Mouse (Mus musculus) erythroid progenitor cell, adult 5-6 weeks (primary cell): Measurements from ENCODE around the gene Stk4. TPM values are rescaled to one million over a fixed set of nuclear protein-coding genes. Genes with fewer than 3 reads are reported as not detected.

Experiments
- ATAC-seq: replicated peaks from 2 replicates; pipeline ENCODE4 v1.8.0; 2016; ENCODE audit warnings: moderate number of reproducible peaks, mild to moderate bottlenecking, moderate TSS enrichment, inconsistent platforms; ENCODE audit not compliant: poor library complexity, low FRiP score, severe bottlenecking
- total RNA-seq, 2 experiments: library from RNA; stranded (forward) in 1 of 2; stranded (reverse) in 1 of 2; fragments of 150-400 nt in 1 of 2; fragments of 186-747, 209-891 nt in 1 of 2; gene quantifications; 2 replicates each; pipeline versions ENCODE4 v1.2.3 to v1.2.4; 2015 to 2017; ENCODE audit warnings: low replicate concordance in 2 of 2

Gene Stk4
- total RNA-seq, 2 experiments from 2014 or later = 40.8 to 62.5 TPM

DNA sequence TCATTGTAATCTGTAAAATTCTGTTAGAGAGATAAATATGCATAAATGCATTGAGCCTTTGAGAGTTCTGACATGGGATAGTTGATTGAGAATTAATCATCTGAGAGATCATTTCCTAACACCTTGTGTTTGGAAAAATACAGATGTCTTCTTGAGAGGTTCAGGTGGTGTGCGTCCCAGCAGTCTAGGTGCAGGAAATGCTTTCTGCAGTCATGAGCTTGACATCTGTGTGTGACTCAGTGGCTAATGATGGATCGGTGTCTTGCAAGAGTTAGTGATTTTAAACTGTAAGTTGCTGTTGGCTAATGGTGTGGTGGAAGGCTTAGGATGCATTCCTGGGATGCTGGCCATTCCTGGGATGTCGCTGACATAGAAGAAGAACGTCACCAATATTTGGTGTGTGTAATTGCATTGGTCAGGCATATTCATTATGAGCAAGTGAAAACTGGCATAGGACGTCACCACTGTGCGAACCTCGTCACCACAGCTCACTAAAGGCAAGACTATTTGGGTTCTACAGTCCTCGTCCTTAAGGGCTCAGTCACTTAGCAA lies 6.8 kb downstream of the Stk4 start:
- ATAC-seq = no peak

DNA sequence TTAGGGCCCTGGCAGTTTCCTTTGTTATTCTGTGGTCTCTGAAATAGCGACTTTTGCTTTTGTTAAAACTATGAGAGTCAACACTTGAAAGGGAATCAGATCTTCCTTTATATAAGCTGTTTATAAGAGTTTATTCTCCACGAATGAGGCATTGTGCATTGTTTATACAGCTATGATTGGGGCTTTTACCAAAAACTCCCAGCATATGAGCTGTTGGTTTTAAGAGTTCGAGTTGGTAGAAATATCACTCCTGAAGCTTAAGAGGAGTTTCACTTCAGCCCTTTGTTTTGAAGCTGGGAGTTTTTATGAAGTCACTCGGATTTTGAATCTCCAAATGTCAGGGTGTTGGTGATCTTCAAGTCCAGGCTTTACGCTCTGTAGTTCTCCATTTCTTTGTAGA lies 7.8 kb downstream of the Stk4 start:
- no peak for ATAC-seq

DNA sequence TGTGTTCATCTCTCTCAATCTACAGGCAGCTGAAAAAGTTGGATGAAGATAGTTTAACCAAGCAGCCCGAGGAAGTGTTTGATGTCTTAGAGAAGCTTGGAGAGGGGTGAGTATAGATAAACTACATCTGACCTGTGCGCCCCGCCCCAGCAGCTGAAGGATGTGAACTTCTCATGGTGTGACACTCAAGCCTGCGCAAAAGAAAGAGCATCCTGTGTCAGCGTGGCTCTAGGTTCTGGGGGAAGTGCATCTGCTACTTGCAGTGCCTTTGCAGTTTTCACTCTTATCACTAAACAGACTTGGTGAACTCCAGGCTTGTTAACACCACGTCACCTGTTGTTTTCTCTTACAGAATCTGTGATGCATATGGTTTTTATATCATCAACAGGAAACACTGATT lies 9.4 kb downstream of the Stk4 start:
- ATAC-seq = no peak

DNA sequence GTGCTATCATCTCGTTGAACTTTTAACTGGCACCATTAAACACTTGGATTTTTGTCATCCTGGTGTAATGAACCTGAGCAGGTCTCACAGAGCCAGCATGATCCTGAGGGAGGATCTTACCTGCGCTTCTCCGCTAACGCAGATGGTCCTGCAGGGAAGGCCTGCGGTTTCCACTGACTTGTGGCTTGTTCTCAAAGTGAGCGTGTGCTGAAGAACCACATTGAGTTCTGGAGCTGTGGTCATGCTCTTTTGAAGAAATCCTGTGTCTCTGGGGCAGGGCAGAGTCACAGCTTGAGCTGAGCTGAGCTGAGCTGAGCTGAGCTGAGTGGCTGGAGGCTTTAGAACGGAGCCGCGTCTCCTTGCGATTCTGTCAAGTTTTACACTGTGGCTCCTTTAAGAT lies 11.5 kb downstream of the Stk4 start:
- ATAC-seq = no peak

DNA sequence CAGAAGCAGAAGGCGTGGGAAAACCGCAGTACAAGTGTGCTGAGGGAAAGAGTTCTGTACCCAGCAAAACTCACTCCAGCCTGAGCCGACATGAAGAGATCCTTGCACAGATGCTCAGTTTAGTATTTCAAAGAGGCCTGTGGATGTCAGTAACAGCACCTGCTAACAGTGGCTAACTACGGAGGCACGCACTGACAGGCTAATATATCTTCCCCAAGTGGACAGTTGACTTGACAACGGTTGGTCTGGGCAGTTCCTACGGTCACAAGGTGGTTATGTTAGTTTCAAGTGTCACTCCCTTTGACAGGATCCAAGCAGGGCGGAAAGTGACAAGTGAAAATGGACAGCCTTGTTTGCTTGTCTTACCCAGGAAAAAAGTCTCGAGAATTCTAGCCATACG lies 12.1 kb downstream of the Stk4 start:
- no peak for ATAC-seq

DNA sequence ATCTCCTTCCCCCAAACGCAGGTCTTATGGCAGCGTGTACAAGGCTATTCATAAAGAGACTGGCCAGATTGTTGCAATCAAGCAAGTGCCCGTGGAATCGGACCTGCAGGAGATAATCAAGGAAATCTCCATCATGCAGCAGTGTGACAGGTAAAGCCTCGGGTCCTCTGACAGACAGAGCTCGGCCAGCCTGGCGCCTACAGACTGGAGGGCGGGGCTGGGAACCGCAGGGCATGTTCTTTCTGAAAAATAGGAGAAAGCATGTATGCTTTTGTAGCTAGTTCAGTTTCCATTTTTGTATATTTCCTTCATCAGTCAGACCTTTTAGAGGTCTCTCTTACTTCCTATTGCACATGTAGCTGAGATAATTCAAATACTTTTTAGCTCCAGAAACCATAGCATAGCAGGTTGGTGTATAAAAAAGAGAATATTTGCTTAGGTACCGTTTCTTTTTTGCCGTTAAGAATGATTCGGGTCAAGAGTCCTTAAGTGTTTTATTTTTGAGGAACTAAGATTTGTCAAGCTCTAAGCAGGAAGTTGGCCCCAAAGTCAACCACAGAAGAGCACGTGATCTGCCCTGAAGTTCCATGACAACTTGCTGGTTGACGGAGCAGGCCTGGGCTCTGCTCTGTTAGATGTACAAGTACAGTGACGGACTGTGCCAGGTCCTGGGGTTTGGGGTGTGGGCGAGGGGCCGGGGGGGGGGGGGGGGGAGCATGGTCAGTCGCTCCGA lies 13.7 kb downstream of the Stk4 start:
- ATAC-seq = no peak

DNA sequence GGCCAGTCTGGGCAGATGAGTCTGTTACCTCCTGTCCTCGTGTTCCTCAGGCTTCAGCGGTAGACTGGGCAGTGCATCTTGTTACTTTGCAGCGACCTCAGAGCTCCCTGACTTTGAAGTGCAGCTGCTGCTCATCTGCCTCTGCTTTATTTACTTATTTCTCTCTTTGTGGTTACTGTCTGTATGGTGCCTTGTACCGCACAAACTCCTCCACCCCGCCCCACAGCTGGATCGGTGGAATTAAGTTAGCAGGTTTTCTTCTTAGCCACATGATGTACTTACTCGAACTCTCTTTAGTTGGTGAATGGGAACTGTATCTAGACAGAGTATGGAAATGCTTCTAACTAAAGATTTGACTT lies 14.2 kb downstream of the Stk4 start:
- no peak for ATAC-seq

DNA sequence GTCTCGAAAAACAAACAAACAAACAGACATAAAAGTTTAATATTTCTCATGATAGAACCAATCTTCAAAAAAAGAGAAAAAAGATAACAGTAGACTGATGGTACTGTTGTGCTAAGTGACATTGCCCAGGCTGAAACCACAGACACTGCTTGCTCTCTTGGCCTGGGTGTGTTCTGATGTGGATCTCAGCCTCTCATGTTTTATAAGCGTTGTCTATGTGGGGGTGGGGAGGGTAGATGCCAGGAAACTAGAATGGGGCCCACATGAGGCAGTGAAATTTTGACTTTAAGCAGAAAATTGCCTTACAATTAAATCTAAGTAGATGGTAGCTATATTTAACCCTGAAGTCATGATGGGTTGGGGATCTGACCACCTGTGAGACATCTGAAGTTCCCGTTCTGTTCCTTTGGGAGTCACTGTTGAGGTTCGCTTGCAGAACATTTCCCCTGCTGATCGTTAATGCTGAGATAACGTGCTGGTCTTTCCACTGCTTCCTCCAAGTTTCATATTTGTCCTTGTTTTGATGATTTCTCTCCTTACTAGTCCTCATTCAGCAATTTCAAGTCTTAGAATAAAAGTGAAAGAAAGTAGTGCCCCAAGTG lies 17.4 kb downstream of the Stk4 start:
- no peak for ATAC-seq

DNA sequence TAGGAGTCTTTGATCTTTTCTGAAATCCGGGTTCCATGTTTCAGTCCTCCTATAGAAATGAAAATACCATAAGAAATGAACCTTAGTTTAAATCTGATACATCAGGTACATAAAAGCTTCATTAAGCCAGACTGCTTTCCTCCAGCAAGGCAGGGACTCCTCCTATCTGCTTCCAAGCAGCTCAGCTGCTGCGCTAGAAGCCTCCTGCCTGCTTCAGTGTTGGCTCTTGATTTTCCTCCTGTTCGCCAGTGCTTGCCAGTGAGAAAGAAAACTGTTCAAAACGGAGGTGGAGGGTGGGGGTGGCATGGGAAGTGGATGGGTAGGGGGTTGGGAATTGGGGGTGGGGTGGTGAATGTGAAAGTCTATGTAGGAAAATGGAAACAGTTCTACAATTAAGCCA lies 19.4 kb downstream of the Stk4 start:
- no peak for ATAC-seq

DNA sequence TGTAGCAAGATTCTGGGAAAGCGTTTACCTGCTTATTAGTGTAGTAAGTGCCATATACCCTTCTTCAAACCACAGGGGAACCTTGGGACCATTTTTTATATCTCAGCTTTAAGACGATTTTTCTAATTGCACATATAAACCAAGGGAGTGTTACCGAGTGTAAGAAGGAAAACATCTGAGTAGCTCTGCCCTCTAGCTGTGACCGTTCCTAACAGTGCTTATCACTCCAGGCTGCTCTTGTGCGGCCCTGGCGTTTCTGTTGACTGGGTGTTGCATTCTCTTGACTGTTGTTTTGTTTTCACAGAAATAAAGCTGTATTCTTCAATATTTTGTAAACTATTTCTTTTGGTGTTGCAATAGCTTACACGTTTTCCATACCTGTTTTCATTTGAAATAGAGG lies 24.0 kb downstream of the Stk4 start:
- no peak for ATAC-seq

DNA sequence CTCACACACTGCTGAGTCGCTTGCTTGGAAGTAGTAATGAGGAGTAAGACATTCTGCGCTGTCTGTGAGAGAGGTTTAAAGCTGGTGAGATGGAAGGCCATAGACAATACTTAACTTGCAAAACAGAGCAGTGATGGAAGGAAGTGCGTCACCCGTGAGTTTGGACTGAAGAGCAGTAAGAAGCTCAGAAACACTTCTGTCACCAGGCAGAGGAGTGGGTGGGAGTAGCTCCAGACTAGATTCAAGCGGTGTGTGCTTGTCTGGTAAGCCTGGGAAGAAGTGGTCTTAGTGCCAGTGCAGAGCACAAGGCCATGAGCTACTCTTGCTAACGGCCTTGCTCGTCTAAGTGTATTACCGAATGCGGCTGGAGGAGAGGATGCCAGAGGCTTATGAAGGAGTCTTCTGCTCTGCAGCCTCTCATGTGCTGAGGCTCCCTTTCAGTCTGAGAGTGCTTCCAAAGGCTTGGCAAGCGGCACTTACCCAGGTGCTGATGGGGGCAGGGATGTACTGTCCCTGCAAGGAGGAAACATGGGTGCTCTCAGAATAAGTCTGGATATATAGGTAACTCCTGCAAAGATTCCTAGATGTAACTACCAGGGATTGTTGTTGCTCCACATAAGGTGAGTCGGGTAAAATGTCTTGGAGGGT lies 28.6 kb downstream of the Stk4 start:
- ATAC-seq = no peak

DNA sequence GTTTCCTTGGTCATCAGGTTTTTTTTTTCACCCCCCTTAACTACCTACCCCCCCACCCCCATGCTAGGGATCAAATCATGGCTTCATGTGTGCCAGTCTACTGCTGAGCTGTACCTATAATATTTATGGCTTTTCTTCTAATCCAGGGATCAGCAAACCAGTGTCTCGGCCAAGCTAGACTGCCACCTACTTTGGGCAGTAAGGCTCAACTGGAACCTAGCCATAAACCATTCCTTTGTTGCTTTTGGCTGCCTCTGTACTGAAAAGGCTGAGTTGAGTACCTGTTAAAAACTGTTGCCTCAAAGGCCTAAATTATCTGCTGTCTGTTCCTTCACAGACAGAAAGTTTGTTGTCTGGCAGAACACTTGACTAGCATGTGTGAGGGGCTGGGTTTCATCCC lies 31.8 kb downstream of the Stk4 start:
- no peak for ATAC-seq

DNA sequence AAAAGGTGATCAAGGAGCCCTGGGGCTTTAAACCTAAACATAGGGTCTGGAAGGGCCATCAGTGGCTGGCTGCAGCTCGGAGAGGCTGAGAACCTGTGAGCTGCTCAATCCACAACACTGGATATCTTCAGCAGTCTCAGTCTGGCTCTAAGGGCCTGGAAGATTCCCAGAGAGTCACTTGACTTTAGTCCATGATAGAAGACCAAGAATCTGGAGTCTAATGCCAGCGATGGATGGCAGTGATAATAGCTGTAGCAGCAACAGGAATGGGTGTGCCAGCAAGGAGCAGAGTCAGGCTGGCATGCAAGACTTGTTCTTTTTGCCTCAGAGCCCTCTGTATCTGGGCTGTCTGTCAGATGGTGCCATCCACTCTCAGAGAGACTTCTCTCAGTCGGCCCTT lies 32.2 kb downstream of the Stk4 start:
- no peak for ATAC-seq

DNA sequence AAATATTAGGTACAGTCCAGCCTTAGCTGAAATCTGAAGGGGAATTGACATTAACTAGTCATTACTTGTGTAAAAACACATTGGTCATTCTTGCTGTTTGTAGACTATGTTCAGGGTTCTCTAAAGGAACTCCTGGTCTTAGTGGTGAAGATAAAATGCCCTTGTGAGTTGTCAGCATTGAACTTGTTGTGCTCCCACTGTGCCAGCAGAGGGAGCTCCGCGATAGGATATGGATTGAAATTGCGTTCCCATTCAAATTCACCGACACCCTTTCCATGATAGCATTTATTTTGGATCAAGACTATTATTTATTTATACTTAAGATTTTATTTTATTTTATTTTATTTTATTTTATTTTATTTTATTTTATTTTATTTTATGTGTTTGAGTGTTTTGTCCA lies 33.4 kb downstream of the Stk4 start:
- ATAC-seq = no peak

DNA sequence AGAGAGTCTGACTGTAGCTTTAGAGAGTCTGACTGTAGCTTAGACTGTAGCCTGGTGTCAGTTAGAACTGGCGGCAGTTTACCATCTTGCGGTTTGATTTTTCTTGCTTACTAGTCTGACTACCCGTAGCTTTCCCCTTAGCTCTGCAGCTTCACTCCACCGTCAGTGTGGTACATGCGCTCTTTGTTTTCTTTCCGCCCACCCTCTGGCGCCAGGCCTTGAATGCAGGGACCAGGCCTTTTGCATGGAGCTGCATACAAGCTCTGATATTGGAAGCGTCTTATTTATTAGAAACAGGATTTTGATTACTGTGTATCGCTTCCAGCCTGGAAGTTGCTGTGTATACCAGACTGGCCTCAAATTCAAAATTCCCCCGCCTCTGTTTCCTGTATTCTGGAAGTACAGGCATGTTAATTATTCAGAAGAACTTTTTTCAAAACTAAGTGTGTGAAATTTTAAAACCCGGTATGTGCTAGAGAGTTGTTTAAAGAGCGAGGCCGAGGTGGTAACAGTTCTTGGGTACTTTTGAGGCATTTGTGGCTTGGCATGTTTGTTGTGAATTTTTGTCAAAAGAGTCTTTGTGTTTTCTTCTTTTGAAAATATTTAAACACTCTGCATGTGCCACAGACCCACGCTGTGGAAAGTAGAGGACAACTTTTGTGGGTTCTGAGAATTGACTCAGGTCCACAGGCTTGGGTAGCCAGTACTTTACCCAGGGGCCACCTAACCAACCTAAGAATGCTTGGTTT lies 36.3 kb downstream of the Stk4 start:
- no peak for ATAC-seq

DNA sequence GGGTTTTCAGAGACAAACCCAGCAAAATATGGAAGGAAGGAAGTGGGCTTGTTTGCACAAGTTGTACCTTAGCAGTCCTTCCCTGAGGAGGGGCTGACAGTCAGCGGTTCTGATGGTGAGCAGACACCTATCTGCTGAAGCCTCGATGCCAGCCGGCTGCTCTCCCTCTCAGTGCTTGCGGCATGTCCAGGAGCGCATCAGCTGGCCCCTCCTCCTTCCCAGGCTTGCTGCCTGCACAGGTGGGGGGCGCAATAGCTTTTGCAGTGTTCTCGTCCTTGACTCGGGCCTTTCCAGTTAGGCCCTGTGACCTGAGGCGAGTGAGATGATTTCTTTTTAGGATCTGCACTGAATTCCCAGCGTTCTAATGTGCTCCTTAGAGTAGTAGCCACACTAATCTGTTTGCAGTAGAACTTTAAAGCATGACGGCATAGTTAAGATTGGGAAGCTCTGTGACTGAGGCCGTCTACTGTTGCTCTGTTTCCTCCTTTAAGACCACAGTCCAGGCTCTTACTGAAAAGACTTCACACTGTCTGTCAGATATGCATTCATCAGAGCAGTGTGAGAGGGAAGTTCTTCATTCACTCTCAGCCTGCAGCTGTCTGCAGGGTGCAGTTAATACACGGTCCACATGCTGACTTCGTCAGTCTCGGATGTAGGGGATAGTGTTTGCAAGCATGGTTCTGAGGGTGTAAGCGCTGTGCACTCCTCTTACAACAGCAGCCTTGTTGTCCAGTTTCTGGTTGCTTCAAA lies 37.2 kb downstream of the Stk4 start:
- ATAC-seq = no peak

DNA sequence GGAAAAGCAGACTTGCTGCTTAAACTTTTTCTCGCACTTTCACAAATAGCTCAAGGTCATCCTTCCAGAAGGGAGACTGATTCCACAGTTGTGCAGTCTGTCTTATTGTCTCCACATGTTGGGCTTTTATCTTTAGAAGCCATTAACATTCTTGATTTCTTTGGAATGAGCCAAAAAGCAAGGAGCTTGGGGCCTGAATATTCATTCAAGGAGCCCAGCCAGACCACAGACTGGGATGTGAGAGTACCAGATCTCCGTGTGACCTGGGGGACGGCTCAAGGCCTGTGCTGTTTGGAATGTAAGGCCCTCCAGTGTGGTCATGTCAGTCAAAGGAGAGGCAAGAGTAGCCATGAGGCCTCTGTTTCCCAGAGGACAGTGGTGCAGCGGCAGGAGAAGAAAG lies 38.4 kb downstream of the Stk4 start:
- ATAC-seq = no peak

DNA sequence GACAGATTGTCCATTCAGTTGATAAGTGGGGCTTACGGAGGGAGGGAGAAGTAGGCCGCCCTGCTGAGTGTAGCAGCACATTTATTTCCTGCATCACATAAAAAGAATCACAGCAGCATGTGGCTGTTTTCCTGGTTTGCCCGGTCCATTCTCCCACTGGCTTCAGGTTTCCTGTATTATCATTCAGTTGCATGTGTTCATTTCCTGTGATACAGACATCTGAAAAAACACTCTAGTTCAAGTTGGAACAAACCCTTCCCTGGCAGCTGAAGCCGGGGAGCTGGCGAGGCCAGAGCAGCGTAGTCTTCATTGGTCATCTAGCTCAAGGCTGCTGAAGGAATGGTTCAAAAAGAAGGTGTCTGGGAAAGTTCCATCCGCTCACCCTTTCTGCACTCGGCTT lies 41.4 kb downstream of the Stk4 start:
- ATAC-seq = no peak

DNA sequence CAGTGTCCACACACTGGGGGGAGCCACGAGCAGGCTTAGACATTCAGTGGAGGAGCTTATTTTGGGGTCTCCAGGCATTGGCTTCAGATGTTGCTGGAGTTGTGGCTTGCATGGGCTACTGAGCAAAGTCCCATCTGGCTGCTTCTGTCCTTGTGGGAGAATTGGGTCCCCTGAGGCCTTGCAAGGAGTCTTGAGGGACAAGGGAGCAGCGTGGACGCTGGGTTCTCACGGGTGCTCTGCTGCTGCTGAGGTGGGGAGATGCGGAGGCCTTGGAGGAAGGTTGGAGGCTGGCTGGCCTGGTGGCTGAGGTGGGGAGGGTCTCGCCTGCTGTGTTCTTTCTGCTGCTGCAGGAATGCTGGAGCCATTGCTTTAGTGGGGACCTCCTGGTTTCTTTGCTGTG lies 43.9 kb downstream of the Stk4 start:
- no peak for ATAC-seq

DNA sequence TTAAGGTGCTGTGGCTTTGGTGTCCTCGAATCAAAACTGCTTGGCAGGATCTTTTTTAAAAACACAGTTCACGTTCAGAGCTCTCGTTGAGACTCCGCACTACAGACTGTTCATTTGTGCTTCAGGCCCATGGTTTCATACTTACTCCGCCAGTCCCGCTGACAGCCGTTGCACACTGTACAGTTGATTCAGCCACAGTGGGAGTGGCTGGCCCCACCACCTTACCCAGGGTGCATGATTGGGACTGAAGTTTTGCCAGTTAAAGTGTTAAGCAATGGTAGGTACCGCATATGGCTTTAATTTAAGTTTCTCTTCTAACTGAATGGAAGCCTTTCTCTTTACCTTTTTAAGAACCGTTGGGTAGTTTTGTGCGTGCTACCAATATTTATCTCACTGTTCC lies 45.4 kb downstream of the Stk4 start:
- ATAC-seq = no peak
